Mouse (Mus musculus): ENCODE measurements around the gene Bin2.

The Bin2 gene

DNA sequence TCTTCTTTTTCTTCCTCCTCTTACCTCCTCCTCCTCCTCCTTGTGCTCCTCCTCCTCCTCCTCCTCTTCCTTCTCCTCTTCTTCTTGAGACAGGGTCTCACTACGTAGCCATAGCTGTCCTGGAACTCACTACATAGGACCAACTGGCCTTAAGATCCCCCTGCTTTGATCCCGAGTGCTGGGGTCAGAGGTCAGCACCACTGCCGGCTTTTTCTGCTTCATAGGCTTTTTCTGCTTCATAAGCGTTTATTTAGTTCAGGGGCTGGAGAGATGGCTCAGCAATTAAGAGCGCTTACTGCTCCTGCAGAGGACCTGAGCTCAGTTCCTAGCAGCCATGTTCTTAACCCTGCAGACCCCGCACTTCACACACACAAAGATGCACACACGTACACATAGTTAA, 12.4 kb upstream of the Bin2 start:
- peak; percentile 37 for DNase-seq (ENCODE audit: extremely low spot score)

DNA sequence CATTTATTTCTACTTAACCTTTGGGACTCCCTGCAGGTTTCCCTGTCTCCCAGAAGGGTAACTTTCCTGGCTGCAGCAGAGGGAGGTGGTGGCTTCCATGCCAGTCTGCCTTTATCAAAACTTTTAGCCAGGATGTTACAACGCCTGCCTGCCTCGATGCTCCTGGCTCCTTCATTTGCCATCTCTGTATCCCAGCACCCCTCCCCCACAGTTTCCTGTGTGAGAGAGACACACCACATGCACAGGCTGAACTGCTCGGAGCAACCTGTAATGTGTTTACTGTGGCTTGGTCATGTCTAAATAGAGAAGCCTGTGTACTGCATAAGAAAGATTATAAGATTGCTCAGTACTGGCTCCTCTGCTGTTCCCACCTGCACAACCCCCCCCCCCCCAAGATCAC, 11.0 kb upstream of the Bin2 start:
- DNase-seq (ENCODE audit: extremely low spot score), result no peak

DNA sequence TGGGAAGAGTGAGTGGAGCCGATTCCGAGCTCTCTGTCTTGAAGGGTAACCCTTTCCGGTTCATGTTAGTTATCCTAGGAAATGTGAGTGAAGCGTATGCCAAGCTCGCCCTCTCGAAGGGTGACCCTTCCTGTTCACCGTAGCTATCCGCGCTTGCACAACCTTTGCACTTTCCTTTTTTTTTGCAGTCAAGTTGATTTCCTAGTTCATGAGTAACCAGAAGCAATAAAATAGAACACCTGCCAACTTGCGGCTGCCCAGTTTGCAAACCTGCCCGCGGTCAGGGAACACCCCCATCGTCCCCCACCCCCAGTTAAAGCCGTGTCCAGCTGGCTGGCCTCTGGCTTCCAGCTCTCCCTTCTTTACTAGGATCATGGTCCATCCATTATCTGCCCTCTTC, 9.7 kb upstream of the Bin2 start:
- DNase-seq (ENCODE audit: extremely low spot score), result no peak

DNA sequence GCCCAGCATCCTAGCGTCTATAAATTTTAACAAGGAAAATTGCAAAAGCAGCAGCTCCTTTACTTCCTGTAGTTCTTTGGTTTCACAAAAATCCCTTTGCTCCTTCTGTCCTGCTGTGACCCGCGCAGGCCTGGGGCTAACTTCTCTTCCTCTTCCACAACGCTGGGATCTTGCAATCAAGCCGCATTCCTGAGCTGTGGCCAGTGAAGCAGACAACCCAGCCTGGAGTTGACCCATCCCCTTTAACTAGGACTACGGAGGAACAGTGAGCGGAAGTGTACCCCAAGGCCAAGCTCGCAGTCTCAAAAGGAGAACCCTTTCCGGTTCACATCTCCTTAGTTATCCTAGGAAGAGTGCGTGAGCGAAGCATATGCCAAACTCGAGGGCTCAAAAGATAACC, 9.2 kb upstream of the Bin2 start:
- no peak for DNase-seq (ENCODE audit: extremely low spot score)

DNA sequence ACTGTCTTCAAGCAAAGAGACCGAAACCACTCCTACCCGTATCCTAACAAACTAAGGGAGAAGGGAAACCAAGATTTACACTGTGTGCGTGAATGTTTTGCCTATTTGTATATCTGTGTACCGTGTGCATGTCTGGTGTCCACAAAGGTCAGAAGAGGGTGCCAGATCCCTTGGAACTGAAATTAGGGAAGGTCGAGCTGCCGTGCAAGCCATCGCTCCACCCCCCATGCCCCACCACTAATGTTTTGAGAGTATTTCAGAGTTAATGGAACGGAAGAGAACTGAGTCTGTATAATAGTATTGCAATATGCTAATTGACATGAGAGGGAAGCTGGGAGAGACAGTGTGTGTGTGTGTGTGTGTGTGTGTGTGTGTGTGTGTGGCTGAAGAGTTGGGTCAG, 8.3 kb upstream of the Bin2 start:
- DNase-seq (ENCODE audit: extremely low spot score), result no peak

DNA sequence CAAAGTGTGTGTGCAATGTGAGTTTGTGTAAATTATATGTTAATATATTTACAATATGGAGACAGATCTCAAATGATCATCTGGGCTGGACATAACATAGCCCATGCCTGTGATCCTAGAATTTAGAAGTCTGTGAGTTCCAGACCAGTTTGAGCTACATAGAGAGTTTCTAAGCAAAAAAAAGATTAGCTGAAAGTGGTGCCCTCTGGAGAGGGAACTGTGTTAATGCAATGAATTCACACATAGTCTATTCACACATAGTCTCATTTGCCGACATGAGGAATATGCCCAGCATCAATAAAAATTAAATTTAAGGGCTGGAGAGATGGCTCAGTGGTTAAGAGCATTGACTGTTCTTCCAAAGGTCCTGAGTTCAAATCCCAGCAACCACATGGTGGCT, 7.2 kb upstream of the Bin2 start:
- DNase-seq (ENCODE audit: extremely low spot score), result no peak

DNA sequence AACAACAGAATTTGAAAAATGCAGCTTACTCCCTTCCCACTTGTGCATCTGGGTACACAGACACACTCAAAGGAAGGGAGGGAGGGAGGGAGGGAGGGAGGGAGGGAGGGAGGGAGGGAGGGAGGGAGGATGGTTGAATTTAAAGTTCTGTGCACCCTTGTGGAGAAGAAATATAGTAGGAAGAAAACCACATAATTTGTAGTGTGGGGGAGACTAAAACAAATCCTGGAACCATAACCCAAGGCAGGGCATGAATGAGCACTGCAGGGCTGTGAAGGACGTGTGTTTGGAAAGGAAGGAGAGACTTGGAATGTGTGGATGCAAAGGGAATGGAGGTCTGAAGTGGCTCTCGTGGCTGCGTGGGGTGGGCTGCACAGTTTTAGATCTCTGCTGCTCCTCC, 6.1 kb upstream of the Bin2 start:
- DNase-seq (ENCODE audit: extremely low spot score), result no peak

DNA sequence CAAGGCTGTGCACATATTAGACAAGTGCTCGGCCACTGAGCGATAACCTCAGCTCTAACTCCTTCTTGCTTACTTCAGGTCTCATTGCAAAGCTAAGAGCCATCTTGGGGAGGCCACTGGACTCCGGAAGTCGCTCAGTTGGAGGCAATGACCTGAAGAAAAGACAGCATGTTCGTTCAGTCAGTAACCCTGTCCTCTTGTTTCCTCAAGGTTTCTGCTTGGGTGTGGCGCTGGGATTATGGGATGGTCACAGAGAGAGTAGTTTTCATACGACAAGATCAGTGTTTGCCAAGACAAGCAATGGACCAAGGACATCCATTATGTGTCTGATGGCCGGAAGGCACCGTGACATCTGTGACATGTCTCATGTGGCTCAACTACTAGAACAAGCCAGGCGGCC, 5.2 kb upstream of the Bin2 start:
- DNase-seq (ENCODE audit: extremely low spot score), result no peak

DNA sequence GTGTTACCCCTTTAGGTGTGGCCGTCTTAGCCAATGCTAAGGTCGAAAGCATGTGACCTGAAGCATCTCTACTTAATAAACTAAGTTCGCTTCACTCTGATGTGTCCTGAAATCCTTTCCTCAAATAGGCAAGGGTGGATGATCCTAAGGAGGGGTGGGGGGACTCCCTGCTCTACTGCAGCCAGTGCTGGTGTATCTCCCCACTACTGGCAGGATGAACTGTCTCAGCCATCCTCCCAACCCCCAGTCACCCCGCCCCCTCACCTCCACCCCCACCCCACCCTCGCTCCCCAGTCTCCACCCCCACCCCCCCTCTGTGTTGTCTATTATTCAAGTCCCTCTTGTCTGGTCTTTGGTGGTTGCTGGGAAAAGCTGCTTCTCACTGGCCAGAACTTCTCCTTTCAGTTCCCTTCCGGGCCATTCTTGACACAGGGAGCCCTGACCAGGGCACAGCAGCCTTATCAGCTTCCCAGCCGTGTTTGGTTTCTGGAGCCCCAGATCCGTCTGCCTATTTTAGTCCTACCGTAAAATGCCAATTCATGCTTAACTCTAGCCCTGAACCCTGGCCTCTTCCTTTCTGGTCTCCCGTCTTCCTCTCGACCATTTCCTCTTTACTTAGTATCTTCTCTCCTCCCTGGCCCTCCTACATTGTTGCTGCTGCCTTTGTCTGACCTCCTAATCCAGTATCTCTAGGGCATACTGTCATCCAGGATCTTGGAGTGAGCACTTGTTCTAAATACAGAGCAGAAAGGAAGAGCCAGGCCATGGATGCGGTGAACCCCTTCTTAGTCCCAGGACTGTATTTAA, 4.4 kb upstream of the Bin2 start:
- no peak for DNase-seq (ENCODE audit: extremely low spot score)

DNA sequence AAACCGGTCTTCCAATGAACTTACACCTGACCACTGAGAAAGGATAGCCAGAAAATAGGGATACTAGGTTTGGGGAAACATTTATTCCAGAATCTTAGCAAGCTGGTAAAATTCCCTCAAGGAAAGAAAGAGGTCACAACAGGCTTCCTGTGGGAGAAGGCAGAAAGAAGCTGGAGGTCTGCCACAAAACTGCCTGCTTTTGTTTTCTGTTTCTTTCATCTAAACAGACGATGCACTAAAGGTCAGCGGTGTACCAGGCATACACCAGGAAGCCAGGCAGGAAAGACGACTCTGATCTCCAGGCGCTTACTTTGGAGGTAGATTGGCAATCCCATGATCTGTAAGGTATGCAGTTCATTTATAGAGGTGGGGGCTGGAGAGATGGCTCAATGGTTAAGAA, 1.5 kb upstream of the Bin2 start:
- DNase-seq (ENCODE audit: extremely low spot score), result no peak

DNA sequence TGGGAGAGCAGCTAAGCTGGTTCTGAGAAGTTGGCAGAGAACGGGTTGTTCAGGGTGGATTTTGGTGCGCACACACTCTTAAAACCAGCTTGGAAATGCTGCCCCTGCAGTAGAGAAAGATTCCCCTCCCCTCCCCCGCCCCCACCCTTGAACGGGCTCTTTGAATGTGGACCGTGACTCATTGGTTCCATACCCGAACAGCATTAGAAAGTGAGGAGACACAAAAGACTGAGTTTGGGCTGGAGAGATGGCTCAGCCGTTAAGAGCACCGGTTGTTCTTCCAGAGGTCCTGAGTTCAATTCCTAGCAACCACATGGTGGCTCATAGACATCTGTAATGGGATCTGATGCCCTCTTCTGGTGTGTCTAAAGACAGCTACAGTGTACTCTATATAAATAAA, 651 bp upstream of the Bin2 start:
- DNase-seq (ENCODE audit: extremely low spot score), result no peak

DNA sequence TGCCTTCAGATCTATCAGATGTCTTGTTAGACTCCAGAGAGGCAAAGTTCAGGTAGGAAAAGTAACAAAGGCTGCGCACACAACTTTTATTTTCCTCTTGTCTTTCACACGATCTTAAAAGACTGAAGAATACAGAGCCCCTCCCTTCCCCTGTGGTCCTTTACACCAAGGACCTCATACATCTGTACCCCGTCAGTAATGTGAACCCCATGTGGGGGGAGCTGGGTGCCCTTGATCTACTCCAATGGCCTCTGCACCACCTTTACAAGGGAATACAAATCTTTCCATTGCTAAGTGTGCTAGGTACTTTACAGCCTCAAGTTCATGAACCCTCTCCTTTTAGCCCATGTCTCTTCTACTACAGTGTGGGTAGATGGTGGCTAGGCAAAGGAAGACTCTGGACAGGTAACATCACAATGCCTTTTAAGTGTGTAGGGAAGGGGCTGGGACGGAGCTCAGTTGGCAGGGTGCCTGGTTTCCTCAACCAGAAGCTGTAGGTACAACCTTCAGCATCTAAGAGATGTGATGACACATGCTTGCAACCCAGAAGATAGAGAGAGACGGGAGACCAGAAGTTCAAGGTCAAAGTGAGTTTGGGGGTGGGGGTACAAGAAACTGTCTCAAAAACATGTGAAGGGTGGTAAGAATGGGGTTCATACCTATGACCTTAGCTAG, 1.3 kb downstream of the Bin2 start:
- no peak for DNase-seq (ENCODE audit: extremely low spot score)

DNA sequence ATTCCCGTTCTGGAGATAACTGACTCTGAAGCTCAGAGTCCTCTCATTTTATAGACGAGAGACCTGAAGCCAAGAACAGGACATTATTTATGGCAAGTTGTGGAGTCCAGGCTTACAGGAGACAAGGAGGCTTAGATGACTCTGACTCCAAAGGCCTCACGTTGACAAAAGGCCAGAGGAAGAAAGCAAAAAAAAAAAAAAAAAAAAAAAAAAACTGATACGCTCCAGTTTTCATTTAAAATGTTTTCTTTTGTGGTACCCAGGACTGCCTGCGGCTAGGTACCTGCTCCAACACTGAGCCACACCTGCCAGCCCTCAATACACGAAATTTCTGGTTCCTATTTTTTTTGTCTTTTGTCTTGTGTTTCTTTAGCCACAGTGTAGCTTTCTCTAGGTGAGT, 1.9 kb downstream of the Bin2 start:
- no peak for DNase-seq (ENCODE audit: extremely low spot score)

DNA sequence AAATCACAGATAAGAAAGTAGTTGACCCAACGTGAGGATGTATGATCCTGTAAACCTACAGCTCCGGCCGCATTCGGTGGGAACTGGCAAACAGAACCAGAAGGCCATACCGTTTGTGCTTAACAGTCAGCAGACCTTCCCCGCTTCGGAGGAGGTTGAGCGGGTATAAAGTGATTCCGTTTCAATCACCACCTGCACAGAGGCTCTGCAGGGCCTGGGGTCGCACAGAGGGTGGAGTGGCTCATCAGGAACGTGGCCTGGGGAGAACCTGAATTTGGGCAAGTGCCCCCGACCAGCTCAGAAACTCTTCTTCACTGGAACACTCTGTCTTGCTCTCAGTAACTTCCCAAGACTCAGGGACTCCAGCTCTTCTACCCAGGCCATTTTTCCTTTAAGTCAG, 2.5 kb downstream of the Bin2 start:
- DNase-seq (ENCODE audit: extremely low spot score), result no peak

DNA sequence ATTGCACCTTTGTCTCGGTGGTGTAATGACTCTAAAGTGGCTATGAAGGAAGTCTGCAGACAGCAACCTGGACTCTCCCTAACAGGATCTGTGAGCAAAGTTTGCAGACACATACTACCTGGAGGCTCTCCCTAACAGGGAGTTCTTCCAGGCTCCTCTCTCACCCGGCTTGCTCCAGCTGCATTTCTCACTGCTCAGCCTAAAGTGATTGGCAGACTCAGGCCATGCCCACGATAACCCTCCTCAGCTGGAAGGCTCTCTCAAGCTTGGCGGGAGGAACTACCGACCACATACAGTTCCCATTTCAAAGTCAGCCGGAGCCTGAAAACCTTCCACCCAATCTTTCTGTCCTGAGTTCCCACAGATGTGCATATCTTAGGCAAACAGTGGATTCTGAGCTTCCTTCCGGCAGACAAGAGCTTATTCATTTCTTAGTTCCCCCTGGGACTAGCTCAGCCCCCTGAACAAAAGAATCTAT, 3.1 kb downstream of the Bin2 start:
- peak; percentile 25 for DNase-seq (ENCODE audit: extremely low spot score)

DNA sequence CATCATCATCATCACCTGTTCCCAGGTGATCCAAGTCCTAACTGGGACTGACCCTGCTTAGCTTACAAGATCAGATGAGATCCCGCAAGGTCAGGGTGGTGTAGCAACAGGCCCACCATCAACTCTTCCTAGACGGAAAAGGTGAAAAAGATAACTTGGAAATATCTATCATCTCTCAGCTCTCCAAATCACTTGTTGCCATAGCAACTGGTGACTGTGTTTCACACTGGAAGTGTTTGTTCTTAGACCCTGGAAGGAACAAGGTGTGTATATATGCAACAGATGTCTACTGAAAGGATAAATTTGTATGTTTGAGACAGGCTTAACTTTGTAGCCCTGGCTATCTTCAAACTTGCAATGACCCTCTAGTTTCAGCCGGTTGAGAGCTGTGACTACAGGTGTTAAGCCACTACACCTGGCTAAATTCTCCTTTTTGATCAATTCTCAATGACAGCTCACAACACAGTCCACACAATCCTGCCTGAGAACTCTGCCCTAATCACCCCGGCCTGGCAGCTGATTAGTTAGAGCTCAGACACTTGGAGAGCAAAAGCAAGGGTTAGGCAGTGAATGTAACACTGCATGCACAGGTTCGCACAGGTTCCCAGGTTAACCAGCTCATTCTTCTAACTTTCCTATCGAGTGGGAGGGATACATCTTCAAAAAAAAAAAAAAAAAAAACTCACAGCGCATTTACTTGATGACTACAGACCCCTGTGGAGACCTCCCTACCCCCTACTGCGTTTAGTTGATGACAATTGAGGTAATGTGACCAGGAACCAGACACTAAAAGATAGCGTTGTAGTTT, 3.7 kb downstream of the Bin2 start:
- DNase-seq (ENCODE audit: extremely low spot score), result no peak

DNA sequence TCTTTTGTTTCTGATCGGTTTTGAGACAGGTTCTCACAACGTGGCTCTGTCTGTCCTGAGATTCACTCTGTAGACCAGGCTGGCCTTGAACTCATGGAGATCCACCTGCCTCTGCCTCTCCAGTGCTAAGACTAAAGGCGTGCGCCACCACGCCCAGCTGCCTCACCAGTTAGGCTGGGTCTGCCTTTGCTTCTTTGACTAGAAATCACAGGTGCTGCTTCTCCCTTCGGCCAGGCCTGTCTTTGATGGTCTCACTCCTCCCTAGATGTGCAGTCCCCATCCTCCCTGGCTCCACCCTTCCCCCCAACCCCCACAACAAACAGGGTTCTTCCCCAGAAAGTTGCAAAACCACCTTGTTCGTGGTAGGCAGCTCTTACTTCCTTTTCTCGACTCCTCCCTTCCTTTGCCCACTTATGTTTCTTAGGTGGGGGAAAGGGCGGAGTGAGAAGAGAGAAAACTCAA, 4.5 kb downstream of the Bin2 start:
- DNase-seq (ENCODE audit: extremely low spot score), result no peak

DNA sequence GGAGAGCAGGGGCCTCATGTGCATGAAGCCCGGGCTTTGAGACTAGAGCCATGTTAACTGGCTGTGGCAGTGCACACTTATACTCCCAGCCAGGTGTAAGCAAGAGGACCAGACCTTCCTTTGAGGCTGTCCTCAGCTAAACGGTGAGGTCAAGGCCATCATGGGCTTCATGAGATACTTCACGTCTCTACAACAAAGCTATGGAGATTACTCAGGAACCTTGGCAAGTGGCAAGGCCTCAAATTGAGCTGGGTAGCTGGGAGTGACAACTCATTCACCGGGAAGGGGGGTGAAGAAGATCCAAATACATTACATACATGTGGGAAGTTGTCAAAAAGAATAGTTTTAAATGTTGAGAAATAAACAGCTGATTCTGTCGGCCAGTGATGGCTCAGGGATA, 8.5 kb downstream of the Bin2 start:
- DNase-seq (ENCODE audit: extremely low spot score), result no peak

DNA sequence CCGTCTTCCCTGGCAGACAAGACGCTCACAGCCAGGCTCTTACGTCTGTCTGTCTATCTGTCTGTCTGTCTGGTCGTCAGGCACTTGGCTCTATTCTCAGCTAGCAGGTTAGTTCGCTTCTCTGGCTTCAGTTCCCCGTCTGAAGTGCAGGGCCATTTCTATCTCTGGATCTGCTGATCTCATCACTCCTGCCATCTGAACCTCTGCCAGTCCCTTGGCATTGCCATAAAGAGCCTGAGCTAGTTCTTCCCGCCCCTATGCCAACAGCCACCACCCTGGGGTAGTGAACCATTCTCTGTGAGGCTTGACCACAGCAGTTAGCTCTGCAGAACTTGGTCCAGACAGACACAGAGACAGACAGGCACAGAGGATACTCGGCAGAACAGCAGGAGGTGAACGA, 9.0 kb downstream of the Bin2 start:
- no peak for DNase-seq (ENCODE audit: extremely low spot score)

DNA sequence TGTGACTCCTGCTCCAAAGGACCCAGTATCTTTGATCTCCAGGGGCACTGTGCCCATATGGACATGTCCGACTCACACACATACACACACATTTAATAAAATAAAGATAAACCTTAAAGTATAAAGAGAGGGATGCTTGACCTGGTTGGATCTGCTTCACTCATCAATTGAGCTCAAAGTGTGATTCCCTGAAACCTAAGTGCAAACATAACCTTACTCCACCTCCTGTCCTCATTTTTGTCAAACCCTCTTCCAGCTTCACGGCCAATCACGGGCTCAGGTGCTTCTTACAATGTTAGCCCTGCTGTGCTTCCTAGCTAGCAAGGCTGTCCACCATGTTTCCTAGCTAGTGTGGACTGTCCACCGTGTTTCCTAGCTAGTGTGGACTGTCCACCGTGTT, 14.2 kb downstream of the Bin2 start:
- DNase-seq (ENCODE audit: extremely low spot score), result no peak

DNA sequence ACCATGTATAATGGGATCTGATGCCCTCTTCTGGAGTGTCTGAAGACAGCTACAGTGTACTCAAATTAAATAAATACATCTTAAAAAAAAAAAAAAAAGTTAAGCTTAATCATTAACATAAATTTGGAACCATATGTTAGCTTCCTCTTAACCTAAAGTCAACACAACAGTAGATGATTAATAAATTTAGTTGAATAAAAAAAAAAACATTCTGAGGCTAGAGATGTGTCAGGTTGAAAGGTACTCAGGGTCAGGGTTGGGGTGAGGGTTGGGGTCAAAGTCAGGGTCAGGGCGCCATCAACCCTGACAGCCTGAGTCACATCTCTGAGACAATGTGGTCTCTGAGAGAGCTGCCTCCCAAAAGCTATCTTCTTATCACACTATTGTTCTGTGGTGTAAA, 15.1 kb downstream of the Bin2 start:
- no peak for DNase-seq (ENCODE audit: extremely low spot score)

DNA sequence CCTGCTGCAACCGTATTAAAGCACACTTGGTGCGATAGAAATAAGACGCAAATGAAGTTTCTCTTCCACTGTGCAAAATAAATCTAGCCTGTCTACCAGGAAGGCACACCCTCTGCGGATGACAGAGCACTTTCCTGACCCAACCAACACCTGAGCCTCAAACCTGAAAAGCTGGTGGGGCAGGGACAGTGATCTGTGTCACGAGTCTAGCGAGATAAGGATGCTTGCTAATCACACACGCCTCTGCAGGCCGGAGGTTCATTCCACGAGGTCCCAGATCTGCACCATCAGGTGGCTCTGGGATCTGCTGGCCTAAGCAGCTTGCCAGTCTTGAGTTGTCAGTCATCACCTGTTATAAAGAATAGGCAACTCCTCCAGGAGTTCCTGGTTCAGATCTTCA, 17.7 kb downstream of the Bin2 start:
- no peak for DNase-seq (ENCODE audit: extremely low spot score)

DNA sequence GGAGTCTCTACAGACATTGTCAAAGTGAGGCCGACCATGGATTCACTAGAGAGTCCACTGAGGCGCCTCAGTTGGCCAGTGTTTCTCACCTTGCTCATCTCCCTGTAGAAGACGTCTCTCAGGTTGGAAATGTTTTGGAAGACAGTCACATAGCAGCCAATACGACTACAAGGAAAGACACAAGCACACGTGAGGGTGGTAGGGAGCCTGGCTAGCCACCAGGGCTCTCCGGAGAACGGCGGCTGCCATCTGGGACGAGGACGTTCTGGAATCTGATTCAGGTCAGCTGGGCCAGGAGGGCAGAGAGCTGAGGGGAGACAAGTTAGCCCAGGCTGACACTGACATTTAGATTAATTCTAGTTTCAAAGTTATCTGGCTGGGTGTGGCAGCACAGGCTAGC, 19.2 kb downstream of the Bin2 start:
- no peak for DNase-seq (ENCODE audit: extremely low spot score)

Measured in embryo, embryonic 9.5 days (tissue).